Mouse (Mus musculus) kidney, adult 2 months (tissue): ENCODE data around the gene Pacrg. TPM values are rescaled to one million over a fixed set of nuclear protein-coding genes. Genes with fewer than 3 reads are reported as not detected.
A peak's percentile ranks its signal among the peaks of the same experiment; 100 is the strongest.

Experiments used
- DNase-seq: peaks from one replicate; pipeline ENCODE4 v3.0.0; 2021
- H3K27ac ChIP-seq: fragments of 200-500 bp; 2 replicates; pipeline ENCODE4 v1.5.1; 2012; ENCODE audit warnings: low read depth, low read length, control low read depth, inconsistent platforms; ENCODE audit not compliant: insufficient read depth
- H3K27me3 ChIP-seq: fragments of 200-500 bp; replicated peaks from 2 replicates; pipeline ENCODE4 v1.6.1; 2012; ENCODE audit warnings: mild to moderate bottlenecking, moderate library complexity, low read length, inconsistent platforms; ENCODE audit not compliant: control insufficient read depth, insufficient read depth
- H3K36me3 ChIP-seq: fragments of 200-500 bp; 2 replicates; pipeline ENCODE4 v1.6.1; 2012; ENCODE audit warnings: mild to moderate bottlenecking, moderate library complexity, low read length, inconsistent platforms; ENCODE audit not compliant: control insufficient read depth, insufficient read depth
- H3K4me1 ChIP-seq: fragments of 200-500 bp; 2 replicates; pipeline ENCODE4 v1.6.1; 2011; ENCODE audit warnings: low read length; ENCODE audit not compliant: control insufficient read depth, insufficient read depth
- H3K4me3 ChIP-seq: fragments of 200-500 bp; 2 replicates; pipeline ENCODE4 v1.5.1; 2011; ENCODE audit warnings: mild to moderate bottlenecking, low read depth, low read length, control low read depth; ENCODE audit not compliant: insufficient read depth
- CTCF ChIP-seq: fragments of 200-500 bp; conservative IDR thresholded peaks from 2 replicates; pipeline ENCODE4 v1.5.1; 2011; ENCODE audit warnings: low read depth, mild to moderate bottlenecking, control low read depth, low read length, moderate library complexity, mixed read lengths; ENCODE audit not compliant: insufficient read depth, insufficient read length
- POLR2A ChIP-seq: fragments of 200-500 bp; IDR thresholded peaks from one replicate; pipeline ENCODE4 v1.6.1; 2011; ENCODE audit warnings: low read depth, low read length, control low read depth
- WGBS: fragments of 180-500 bp; shearing (Covaris S2); methylation state at CpG from one replicate; pipeline ENCODE4 v1.1.7; 2018; 5-methylcytosine and 5-hydroxymethylcytosine counted together
- polyA plus RNA-seq: library from polyadenylated mRNA; depleted of rRNA; stranded (reverse); fragments of >200 nt; gene quantifications from 2 replicates; pipeline ENCODE4 v1.2.3, GENCODE M21; 2012

Gene Pacrg
- polyA plus RNA-seq, 1 experiment, result 2.7 TPM

DNA sequence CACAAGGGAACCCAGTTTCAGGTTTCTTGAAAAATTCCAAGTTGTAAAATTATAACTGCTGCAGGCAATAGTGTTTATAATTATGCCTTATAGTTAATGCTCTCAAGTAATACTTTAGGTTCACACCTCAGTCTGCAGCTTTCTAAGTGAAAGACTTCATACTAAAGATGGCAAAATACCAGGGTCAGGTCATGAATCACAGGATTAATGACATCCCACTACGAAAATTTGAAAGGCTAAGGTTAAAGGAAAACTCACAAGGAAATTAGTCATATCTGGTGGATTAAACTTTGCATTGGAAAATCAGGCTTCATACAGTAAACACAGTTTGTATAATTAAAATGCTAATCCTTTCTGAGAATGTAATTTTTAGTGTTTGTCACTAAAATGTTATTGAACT is 200.3 kb downstream of the Pacrg start:
- Histone ChIP-seq H3K36me3 (no peaks in the 10 kb centered on the region), H3K27me3 (no peaks in the 10 kb centered on the region), H3K27ac (no peak overlapping the region), H3K4me1 (peaks cover 15% of the 10 kb centered on the region; the same call in 1 of the 2 replicates), H3K4me3 (no peak overlapping the region)
- TF ChIP-seq CTCF (no peak), POLR2A (no peak)
- WGBS, result 28% methylated on average over 1 of the region's 1 CpGs
- DNase-seq, result no peak

DNA sequence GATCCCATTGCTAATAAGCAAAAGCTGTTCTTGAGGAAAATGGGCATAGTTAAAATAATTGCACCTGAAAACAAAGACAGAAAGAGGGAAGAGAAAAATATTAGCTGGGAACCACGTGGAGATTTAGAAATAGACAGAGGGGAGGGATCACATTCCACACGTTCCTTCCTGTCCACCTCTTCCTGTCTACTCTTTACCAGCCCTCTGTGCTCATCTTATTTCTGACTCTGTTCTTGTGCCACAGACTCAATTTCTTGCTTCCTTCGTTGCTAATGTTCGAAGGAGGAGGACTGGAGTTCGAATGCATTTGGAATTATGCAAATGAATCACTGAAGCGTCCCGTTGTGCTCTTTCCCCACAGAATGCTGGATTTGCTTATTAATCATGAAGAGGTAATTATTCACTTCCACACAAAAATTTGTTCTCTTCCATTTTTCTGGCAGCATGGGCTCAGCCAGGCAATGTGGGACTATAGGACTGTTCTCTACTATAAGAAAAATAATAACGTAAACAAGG is 204.1 kb downstream of the Pacrg start:
- Histone ChIP-seq H3K27ac (peak overlapping the region; percentile 88), H3K36me3 (no peaks in the 10 kb centered on the region), H3K4me3 (peak overlapping the region; percentile 8; the same call in 1 of the 2 replicates), H3K4me1 (peaks cover 13% of the 10 kb centered on the region; the same call in 1 of the 2 replicates), H3K27me3 (no peaks in the 10 kb centered on the region)
- DNase-seq, result peak; percentile 74
- WGBS, result 29% methylated on average over 8 of the region's 8 CpGs
- TF ChIP-seq CTCF, result no peak
- no peak for TF ChIP-seq POLR2A

DNA sequence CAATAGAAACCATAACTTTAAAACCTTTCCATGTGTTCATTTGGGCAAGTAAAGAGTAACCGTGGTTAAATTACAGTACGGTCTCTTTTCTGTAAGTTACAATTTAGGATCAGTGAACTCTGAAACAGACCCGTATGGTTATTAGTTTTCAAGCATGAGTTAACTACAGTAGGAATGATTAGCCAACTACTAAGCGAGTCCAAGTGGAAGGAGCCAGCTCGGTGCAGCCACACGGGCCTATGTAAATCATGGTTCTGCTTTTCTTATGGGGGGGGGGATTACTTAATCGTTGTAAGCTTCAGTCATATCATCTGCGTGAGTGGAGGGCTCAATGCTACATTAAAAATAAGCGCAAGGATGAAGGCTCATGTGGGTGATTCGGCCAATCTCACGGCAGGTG is 204.6 kb downstream of the Pacrg start:
- TF ChIP-seq POLR2A (no peak), CTCF (no peak)
- H3K27ac ChIP-seq, result peak overlapping the region; percentile 88
- no peaks in the 10 kb centered on the region for H3K36me3 ChIP-seq
- 38% methylated on average over 11 of the region's 11 CpGs for WGBS
- H3K4me1 ChIP-seq, result peaks cover 13% of the 10 kb centered on the region; the same call in 1 of the 2 replicates
- H3K4me3 ChIP-seq, result peak overlapping the region; percentile 8
- no peaks in the 10 kb centered on the region for H3K27me3 ChIP-seq
- peak; percentile 76 for DNase-seq

DNA sequence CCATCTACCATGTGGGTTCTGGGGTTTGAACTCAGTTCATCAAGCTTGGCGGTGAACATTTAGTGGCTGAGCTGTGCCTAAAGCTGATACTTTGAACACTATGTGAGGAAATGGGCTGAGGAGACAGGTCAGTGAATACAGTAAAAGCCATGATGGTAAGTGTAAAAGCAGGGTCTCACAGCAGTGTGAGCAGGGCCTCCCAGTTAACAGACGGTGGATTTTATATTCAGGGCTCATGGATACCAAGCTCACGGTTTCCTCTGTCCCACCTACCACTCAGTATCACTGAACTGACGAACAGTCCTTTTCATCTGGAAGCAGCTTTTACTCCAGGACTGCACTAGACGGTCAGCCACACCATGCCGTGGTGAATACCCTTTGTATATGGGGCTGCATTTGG is 205.1 kb downstream of the Pacrg start:
- Histone ChIP-seq H3K27ac (peak overlapping the region; percentile 67), H3K36me3 (no peaks in the 10 kb centered on the region), H3K27me3 (no peaks in the 10 kb centered on the region), H3K4me1 (peaks cover 13% of the 10 kb centered on the region; the same call in 1 of the 2 replicates), H3K4me3 (no peak overlapping the region)
- TF ChIP-seq POLR2A (no peak), CTCF (no peak)
- no peak for DNase-seq
- WGBS, result 66% methylated on average over 6 of the region's 6 CpGs

DNA sequence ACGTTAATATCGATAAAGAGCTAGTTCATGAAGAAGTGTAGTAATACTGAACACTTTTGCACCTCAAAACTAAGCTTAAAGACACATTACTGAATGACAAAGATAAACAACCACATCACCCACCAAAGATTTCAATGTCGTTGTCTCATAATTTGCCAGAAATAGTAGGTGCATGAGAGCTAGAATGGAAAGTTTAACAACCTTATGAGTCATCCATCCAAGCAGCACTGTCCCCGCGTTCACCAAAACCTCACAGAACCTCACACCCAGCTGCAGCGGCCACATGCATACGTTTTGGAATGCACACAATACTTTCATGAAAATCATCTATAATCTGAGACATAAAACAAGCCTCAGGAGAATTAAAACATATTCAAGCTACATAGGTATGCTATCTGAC is 206.3 kb downstream of the Pacrg start:
- H3K27me3 ChIP-seq, result no peaks in the 10 kb centered on the region
- no peak overlapping the region for H3K4me3 ChIP-seq
- TF ChIP-seq CTCF (no peak), POLR2A (no peak)
- WGBS, result 90% methylated on average over 7 of the region's 7 CpGs
- H3K36me3 ChIP-seq, result no peaks in the 10 kb centered on the region
- H3K27ac ChIP-seq, result no peak overlapping the region
- peaks cover 15% of the 10 kb centered on the region; the same call in 1 of the 2 replicates for H3K4me1 ChIP-seq
- DNase-seq, result no peak

DNA sequence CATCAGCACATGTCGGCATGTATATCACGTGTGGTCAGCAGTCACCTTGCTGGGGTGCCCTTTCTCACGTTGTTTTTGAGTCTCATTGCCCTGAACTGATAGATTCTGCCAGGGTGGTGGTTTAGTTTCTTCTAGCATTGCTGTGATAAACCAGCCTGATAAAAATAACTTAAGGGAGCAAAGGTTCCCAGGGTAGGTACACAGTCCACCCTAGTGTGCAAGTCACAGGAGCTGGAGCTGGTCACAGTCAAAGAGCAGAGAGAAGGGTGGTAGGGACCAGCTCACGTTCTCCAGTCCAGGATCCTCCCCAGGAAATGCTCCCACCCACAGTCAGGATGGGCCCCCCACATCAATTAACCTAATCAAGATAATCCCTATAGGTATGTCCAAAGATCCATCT is 211.9 kb downstream of the Pacrg start:
- Histone ChIP-seq H3K27me3 (no peaks in the 10 kb centered on the region), H3K27ac (peak overlapping the region; percentile 13; the same call in 1 of the 2 replicates), H3K4me1 (peaks cover 21% of the 10 kb centered on the region), H3K4me3 (no peak overlapping the region), H3K36me3 (no peaks in the 10 kb centered on the region)
- TF ChIP-seq CTCF (no peak), POLR2A (no peak)
- DNase-seq, result peak; percentile 78
- WGBS, result 64% methylated on average over 4 of the region's 4 CpGs

DNA sequence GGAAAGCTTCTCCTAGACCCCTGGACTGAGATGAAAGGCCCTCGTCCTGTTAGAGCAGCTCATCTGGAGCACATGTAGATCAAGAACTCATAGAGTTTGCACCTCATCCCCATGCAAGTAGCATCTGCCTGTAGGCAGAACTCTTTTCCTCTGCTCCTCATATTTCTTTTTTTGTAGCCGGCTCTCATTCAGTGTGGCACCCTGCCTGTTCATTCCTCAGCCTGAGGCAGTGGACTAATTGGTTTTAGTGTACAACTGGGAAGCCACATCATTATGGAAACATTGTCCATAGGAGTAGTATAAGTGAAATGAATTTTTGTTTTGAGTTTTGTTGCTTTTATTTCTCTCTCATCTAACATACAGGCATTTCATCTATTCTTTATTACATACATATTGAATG is 212.6 kb downstream of the Pacrg start:
- Histone ChIP-seq H3K27me3 (no peaks in the 10 kb centered on the region), H3K36me3 (no peaks in the 10 kb centered on the region), H3K27ac (0 out of 2 replicates have a peak overlapping the region, but pooled peaks have one; percentile 72), H3K4me1 (peaks cover 21% of the 10 kb centered on the region), H3K4me3 (no peak overlapping the region)
- no peak for TF ChIP-seq POLR2A
- no peak for TF ChIP-seq CTCF
- whole genome bisulfite sequencing, result 71% methylated on average over 2 of the region's 2 CpGs
- no peak for DNase-seq
